Mouse (Mus musculus): ENCODE data around the gene Cacna1c.

Gene Cacna1c

DNA sequence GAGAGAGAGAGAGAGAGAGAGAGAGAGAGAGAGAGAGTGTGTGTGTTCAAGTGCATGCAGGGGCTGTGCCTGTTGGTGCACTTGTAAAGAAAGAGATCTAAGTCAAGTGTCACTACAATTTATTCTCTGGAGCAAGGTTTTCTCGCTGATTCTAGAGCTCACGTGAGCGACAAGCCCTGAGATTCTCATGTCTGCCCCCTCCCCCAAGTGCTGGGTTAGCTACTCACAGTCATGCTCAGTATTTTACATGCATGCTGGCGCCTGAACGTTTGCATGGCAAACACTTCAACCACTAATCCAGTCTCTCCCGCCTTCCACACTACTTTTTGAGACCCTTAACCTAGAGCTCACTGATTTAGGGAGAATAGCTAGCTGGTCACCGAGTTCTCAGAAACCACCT is 99.7 kb downstream of the Cacna1c start:
- DNase-seq (ENCODE audit: low spot score in 2 of 2), result no peak

GRCm38 (mm10) chr6:119095081-119095480 is 101.1 kb downstream of the Cacna1c start:
- no peak for DNase-seq (ENCODE audit: low spot score in 2 of 2)

DNA sequence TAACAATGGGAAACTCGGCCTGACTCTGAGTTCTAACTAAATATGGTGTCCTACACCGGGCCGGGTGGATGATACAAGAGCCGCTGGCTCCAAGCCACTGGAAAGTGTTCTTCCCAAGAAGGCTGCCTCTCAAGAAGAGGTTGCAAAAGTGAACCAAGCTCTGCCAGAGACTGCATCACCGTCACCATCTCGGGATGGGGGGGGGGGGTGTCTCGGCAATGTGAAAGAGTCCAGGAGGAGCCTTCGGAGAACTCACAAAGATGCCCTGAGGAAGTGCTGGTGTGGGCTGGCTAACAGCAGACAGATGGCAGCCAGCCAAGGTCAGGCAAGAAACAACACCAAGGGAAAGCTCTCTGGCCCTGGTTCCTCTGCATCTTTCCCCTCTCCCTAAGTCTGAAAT is 107.0 kb downstream of the Cacna1c start:
- DNase-seq (ENCODE audit: low spot score in 2 of 2), result no peak

DNA sequence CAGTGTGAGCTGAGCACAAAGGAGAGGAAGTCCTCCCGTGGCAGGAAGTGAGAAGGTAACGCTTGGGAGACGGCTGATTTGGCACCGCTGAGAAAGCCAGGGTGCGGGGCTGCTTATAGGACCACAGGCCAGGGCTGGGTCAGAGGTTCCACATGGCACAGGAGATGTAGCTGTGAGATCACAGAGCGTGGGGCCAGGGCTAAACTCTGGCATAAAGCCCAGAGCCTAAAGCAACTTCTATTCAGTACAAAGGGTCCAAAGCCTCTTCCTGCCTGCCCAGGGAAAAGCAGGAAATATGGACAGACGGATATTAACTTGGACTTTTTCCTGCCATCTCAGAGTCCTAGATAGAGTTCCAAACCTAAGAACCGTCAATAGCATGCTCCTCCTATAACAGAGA is 107.8 kb downstream of the Cacna1c start:
- DNase-seq (ENCODE audit: low spot score in 2 of 2), result no peak

DNA sequence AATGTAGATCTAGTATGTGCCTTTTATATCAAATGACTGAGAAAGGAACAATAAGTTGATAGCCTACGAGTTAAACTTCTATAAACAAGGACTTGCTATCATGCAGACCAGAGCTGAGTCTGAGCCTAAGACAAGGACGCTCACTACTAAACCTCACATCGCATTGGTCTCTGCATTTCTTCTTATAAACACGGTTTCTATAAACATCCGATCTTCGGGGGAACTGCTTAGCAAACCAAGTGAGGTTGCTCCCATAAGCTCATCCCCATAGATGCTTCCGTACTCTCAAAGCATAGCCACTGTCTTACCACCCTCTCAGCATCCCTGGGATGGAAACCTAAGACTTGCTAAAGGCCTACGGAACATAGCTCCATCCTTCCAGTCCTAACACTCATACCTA is 108.3 kb downstream of the Cacna1c start:
- no peak for DNase-seq (ENCODE audit: low spot score in 2 of 2)

DNA sequence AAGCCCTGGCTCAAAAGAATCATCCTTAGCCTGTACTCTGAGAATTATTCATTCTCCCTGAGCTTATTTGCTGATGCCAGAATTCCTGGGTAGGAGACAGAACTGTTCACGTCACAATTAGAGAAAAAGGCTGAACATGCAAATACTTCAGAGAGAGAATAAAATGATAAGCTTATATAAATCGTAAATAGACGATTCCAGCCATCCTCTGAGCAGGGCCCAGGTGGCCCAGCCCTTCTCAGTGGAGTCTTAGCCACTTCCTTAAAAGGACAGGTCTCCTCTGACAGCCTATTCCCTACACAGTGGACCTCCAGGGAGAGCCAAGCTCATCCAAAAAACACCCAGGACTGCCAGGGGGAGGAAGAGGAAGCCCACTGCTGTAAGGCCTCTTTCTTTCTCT is 110.4 kb downstream of the Cacna1c start:
- DNase-seq (ENCODE audit: low spot score in 2 of 2), result no peak

GRCm38 (mm10) chr6:119084532-119084931 is 111.7 kb downstream of the Cacna1c start:
- DNase-seq (ENCODE audit: low spot score in 2 of 2), result no peak

DNA sequence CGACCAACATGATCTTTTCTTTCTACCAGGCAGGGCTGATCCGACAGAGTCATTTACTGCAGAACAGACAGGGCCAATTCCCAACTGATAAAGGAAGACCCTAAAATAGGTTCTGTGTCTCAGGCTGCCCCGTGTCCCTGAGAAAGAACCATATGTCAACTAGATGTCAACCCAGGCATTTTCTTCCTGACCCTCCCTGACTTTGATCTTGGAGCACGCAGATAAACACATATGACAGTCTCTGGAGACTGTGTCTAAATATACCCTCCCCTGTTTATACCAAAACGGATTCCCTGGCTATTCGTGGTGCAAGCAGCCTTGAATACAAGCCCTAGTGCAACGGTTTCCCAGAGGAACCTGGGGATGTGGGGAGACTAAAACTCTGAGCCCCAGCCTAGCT is 112.7 kb downstream of the Cacna1c start:
- no peak for DNase-seq (ENCODE audit: low spot score in 2 of 2)

DNA sequence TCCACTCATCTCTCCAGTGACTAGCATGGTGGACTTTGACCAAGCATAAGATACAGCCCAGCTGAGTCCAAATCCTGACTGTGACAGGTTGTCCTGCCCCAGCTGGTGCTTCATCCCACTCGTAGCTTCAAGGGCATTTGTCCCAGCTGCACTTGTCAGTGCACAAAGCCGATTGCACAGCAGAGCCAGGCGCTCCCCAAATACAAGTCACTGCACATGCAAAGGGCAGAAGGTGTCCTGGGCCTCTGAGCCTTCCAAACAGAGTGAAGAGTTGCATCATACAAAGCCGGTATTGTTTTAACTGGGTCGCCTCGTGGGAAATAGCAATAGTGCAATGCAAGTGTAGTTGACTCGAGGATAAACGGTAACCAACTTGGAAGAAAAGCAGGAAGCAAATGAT is 113.6 kb downstream of the Cacna1c start:
- no peak for DNase-seq (ENCODE audit: low spot score in 2 of 2)

- no peak for DNase-seq (ENCODE audit: low spot score in 2 of 2)
These were observed 114.6 kb downstream of the Cacna1c start for GRCm38 (mm10) chr6:119081650-119082049.

DNA sequence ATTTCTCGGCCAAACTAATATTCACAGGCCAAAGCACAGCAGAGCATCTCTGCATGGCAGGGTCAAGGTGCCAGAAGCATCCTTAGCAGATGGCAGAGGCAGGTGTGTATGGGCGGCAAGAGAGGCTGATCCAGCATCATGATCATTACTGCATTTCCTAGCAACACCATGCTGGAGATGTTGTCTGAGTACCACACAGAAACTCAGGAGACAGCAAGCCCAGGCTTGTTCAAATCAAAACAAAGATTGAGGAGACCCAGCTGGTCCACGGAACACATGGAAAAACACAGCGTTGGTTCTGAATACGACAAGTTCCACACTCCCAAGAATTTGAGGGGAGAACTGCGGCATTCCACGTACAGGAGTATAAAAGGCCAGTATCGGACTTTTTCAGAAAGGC is 116.6 kb downstream of the Cacna1c start:
- no peak for DNase-seq (ENCODE audit: low spot score in 2 of 2)

DNA sequence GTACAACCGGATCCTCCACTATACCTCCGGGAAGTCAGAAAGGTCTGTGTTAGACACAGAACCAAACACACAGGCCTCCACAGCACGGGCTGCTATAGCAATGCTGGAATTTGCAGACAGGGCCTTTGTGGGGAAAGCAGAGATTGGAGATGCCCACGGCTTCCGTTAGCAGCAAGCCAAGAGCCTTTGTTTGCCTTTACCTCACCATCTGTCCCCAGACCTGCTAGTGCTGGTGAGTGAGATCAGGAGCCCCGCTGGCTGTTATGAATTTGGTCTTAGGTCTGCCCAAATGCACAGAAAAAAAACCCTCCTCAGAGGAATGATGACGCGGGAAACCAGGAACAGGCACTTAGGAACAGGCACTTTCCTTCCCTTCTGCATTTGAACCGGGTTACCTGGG is 117.3 kb downstream of the Cacna1c start:
- DNase-seq (ENCODE audit: low spot score in 2 of 2), result no peak

DNA sequence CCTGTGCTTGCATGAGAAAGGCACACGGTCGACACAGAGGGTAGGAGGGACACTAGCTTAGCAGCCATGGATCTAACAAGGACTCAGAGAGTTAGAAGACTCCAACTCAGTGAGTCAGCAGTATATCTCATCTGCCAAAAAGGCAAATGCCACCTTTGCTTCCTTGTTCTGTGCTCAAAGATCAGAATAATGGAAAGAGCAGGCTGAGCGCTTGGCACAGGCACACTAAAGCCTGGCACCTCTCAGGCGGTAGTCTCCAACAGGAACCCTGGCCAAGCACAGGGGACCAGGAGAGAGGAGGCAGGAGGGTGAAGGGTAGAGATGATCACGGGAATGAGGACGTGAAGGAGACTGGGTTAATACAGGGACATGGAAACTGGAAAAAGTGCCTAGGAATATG is 119.0 kb downstream of the Cacna1c start:
- no peak for DNase-seq (ENCODE audit: low spot score in 2 of 2)

- DNase-seq (ENCODE audit: low spot score in 2 of 2), result no peak
These were observed 122.7 kb downstream of the Cacna1c start for GRCm38 (mm10) chr6:119073419-119074071.

DNA sequence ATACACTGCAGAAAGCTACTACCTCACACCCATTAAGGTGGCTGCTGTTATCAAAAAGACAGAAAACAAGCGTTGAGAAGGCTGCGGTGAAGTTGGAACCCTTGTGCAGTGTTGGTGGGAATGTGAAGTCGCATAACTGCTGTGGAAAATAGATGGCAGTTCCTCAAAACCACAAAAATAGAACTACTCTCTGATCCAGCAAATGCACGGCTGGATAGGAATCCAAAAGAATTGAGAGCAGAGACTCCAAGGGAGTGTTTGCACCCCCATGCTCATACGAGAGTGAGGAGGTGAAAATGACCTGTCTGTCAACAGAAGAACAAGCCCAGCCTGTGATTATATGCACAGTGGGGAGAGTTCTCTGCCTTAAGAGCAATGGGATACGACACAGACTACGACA is 123.4 kb downstream of the Cacna1c start:
- DNase-seq (ENCODE audit: low spot score in 2 of 2), result no peak

- DNase-seq (ENCODE audit: low spot score in 2 of 2), result no peak
These were observed 125.4 kb downstream of the Cacna1c start for GRCm38 (mm10) chr6:119070771-119071170.

GRCm38 (mm10) chr6:119070351-119070750 is 125.9 kb downstream of the Cacna1c start:
- no peak for DNase-seq (ENCODE audit: low spot score in 2 of 2)

DNA sequence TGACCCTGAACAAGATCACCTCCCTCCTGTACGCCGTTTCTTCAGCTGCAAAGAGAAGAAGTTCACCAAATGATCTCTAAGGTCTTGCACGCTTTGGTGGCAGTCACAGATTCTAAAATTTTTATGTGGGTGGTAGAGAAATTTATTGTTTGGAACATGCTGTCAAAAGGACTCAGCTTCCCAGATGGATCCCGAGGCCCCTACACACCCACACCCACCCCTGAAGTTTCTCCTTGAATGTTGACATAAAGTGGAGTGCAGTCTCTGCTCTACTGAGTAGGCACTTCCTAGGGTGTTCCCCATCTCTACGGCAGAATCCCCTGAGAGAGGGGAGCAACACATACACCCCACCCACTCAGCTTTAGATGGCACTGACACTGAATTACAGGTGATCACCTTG is 127.1 kb downstream of the Cacna1c start:
- DNase-seq (ENCODE audit: low spot score in 2 of 2), result no peak

DNA sequence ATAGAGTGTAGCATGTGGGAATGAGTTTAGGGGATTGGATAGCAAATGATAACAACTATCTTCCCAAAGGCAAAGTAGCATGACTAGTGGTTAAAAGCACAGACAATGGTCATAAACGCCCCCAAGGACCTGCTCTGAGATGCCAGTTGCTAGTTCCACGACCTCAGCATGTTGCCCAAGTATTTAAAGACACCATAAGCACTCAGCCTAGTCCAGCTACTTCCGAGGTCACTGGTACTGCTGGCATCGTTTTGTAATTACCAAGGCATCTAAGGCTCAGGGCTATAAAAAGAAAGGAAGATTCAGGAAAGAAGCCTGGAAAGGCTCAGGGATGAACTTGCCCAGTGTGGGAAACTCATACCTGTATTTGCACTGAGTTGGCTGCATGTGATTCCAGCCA is 127.6 kb downstream of the Cacna1c start:
- no peak for DNase-seq (ENCODE audit: low spot score in 2 of 2)

- no peak for DNase-seq (ENCODE audit: low spot score in 2 of 2)
These were observed 131.3 kb downstream of the Cacna1c start for GRCm38 (mm10) chr6:119064961-119065360.

DNA sequence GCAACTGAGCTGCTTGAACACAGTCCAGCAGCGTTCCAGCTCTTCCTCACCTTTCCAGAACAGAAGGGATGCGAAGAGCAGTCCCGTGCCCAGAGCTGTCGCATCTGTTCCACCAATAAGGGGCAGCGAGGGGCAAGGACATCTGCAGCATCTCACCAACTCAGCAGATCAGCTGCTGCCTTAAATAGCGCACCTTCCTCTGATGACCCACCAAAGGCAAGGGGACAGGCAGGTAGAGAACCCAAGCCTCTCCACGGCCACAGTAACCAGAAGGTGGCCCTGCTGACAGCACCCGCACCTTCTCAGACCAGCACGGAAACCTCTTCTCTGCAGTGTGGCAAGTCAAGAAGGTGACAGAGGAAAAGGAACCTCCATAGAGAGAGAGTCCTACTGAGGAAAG is 131.8 kb downstream of the Cacna1c start:
- no peak for DNase-seq (ENCODE audit: low spot score in 2 of 2)

GRCm38 (mm10) chr6:119062695-119063094 is 133.5 kb downstream of the Cacna1c start:
- no peak for DNase-seq (ENCODE audit: low spot score in 2 of 2)

DNA sequence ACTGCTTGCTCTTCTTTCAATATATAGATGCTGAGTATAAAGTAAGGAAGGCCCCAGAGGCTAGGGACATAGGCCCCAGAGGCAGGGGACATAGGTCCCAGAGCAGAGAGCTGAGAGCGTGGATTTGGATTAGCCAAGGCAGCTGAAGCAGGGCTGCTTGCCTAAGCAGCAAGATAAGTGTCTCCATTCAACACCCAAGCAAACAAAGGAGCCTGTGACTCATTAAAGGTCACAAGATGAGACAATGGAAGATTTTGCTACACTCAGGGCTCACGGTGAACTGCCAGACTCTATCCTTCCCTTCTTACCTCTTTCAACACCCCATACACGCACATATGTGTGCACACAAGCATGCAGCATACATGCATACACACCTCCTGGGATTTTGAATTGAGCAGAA is 137.3 kb downstream of the Cacna1c start:
- DNase-seq (ENCODE audit: low spot score in 2 of 2), result no peak

DNA sequence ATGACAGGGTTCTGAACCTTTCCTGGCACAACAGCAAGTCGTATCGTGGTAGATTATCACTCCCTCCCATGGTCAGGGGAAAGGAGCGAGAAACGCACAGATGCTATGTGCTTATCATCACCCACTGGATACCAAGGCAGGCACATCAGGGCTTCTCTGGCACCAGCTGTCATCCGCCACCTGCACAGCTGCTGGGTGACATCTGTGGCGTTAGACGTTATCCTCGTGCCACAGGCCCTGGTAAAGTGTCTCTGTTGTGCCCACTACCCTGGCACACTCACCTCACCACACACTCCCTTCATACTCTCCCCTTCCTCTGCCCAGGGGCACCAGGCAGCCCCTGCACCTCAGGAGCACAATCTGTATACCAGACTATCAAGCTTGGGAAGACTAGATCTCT is 137.8 kb downstream of the Cacna1c start:
- no peak for DNase-seq (ENCODE audit: low spot score in 2 of 2)

Data from frontal cortex, postnatal 10 days (tissue).